Mouse (Mus musculus) E14TG2a.4 (cell line): ENCODE results near the gene 9130213A22Rik.

Experiments used
- CTCF ChIP-seq: conservative IDR thresholded peaks from 2 replicates; pipeline ENCODE4 v1.5.1; 2014; ENCODE audit warnings: low read length
- NANOG ChIP-seq: IDR thresholded peaks from 2 replicates; pipeline ENCODE4 v1.6.1; 2014; ENCODE audit warnings: borderline replicate concordance, low read length, mixed read lengths

DNA sequence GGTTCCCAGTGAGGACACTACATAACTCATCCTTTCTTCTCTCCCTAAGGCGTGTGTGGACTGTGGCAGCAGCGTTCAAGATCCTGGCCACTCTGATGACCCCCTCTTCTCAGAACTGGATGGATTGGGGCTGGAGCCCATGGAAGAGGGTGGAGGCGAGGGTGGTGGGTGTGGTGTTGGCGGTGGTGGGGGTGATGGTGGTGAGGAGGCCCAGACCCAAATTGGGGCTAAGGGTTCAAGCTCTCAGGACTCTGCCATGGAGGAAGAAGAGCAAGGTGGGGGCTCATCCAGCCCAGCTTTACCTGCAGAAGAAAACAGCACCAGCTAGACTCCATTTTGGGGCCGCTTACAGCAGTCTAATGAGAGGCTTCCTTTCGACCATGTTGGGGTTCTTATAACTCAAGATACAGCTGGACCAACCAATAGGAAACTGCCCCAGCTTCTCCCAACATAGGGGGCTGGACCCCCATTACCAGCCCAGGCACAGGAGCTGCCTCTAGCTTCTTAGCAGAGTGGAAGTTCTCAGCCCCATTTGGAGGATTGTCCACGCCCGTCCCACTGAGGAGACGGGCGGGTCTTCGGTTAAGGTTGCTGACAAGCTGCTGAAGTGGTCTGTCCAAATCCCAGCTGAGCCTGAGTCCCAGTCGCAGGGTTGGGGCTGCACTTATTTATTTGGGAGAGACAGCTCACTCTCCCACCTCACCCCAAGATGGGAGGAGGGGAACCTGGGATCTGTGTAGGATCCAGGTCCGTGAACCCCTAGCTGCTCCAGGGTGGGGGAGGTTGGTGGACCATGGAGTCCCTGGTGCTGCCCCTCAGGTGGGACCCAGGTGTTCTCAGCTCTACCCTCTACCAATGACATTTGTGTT lies 13.1 kb downstream of the 9130213A22Rik start:
- TF ChIP-seq CTCF: no peak
- no peak for TF ChIP-seq NANOG
